Mouse (Mus musculus) fat pad, adult 2 months (tissue): ENCODE results near the gene Gm9833.

Source experiments
- DNase-seq: peaks from one replicate; pipeline ENCODE4 v3.0.0-alpha.2; 2011; ENCODE audit warnings: low read depth, low spot score; ENCODE audit errors: extremely low read depth

The Gm9833 gene

GRCm38 (mm10) chr3:10121956-10122739 is 34.2 kb downstream of the Gm9833 start:
- no peak for DNase-seq

- no peak for DNase-seq
Measured at GRCm38 (mm10) chr3:10123615-10124014, 35.7 kb downstream of the Gm9833 start.

GRCm38 (mm10) chr3:10124071-10124470 is 36.2 kb downstream of the Gm9833 start:
- DNase-seq: no peak

- DNase-seq: no peak
Measured at GRCm38 (mm10) chr3:10125301-10125700, 37.4 kb downstream of the Gm9833 start.

GRCm38 (mm10) chr3:10126036-10126435 is 38.1 kb downstream of the Gm9833 start:
- DNase-seq: no peak

- no peak for DNase-seq
Measured at GRCm38 (mm10) chr3:10126502-10126901, 38.6 kb downstream of the Gm9833 start.

- no peak for DNase-seq
Measured at GRCm38 (mm10) chr3:10126952-10127351, 39.0 kb downstream of the Gm9833 start.

GRCm38 (mm10) chr3:10127505-10127904 is 39.6 kb downstream of the Gm9833 start:
- no peak for DNase-seq
